Mouse (Mus musculus): ENCODE data around the gene Tmeff1. TPM values are rescaled to one million over a fixed set of nuclear protein-coding genes. Genes with fewer than 3 reads are reported as not detected.

Tmeff1 gene
- polyA plus RNA-seq, 1 experiment from 2014 or later, result 10.2 TPM

DNA sequence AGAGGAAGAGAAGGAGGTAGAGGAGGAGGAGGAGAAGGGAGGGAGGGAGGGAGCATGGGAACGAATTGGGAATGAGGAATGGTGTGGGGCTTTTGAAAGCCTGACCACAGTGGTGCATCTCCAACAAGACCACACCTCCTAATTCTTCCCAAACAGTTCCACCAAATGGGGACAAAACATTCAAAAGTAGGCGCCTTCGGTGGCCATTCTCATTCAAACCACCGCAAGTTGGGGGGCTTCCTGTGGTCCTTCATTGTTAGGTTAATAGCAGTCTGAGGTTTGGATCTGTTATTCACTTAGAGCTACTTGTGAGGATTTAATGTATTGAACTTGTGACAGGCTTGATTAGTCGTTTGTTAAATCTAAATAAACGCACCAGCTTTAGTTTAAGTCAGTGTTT lies 40.0 kb downstream of the Tmeff1 start:
- Histone ChIP-seq H3K9ac (ENCODE audit: low read depth, low read length) (no peak overlapping the region), H3K4me1 (replicated peaks; ENCODE audit: control insufficient read depth, insufficient read depth, low read length) (no peaks in the 10 kb centered on the region), H3K36me3 (ENCODE audit: control insufficient read depth, insufficient read depth) (peaks cover 7% of the 10 kb centered on the region; the same call in 1 of the 2 replicates), H3K4me2 (replicated peaks; ENCODE audit: low read depth) (no peak overlapping the region), H3K27me3 (replicated peaks; ENCODE audit: control insufficient read depth, insufficient read depth, low read length) (no peaks in the 10 kb centered on the region), H3K27ac (ENCODE audit: low read depth, low read length) (no peak overlapping the region), H3K4me3 (ENCODE audit: low read depth, low read length) (no peak overlapping the region), H3K9me3 (ENCODE audit: control insufficient read depth) (no peaks in the 10 kb centered on the region)
- ATAC-seq, result no peak
- no peak for TF ChIP-seq CTCF (IDR thresholded peaks at IDR 0.05; ENCODE audit: low read depth)
- 69% methylated on average over 6 of the region's 6 CpGs for WGBS

DNA sequence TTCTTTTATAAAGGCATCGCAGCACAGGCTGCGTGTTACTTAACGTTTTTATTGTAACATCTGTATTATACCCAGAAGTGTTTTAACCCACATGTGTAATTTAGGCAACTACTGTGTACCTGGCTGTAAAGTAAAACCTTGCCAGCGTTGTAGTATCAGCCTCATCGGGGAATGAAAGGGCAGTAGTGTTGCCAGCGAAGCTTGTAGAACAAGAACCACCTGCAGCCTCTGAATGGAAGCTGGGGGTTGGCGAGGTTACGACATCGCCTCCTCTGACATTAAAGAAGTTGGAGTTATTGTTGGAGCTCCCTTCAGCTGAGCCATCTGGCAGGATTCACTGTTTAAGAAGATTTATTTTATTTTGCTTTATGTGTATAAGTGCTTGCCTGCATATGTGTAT lies 40.9 kb downstream of the Tmeff1 start:
- Histone ChIP-seq H3K9me3 (ENCODE audit: control insufficient read depth) (no peaks in the 10 kb centered on the region), H3K4me1 (replicated peaks; ENCODE audit: control insufficient read depth, insufficient read depth, low read length) (no peaks in the 10 kb centered on the region), H3K27ac (ENCODE audit: low read depth, low read length) (no peak overlapping the region), H3K4me2 (replicated peaks; ENCODE audit: low read depth) (no peak overlapping the region), H3K4me3 (ENCODE audit: low read depth, low read length) (no peak overlapping the region), H3K36me3 (ENCODE audit: control insufficient read depth, insufficient read depth) (peaks cover 7% of the 10 kb centered on the region; the same call in 1 of the 2 replicates), H3K27me3 (replicated peaks; ENCODE audit: control insufficient read depth, insufficient read depth, low read length) (no peaks in the 10 kb centered on the region), H3K9ac (ENCODE audit: low read depth, low read length) (no peak overlapping the region)
- no peak for ATAC-seq
- 77% methylated on average over 9 of the region's 9 CpGs for WGBS
- no peak for TF ChIP-seq CTCF (IDR thresholded peaks at IDR 0.05; ENCODE audit: low read depth)

DNA sequence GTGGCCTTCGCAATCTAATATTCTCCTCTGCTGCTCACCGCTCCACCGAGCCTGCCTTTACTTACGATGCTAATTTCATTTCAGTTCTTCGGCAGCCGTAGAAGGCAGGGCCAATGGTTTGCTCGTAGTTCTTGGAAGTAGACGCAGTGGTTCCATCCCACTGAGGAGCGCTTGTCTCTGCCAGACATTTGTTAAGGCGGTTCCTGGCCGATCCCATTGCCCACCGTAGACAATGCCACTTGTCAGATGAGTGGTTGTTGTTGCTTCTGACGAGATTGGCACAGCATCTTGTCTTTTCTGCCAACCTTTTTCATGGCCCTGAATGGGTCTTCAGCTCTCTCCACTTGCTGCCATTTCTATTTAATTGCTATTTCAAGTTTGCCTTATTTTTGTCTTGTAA lies 44.5 kb downstream of the Tmeff1 start:
- 97% methylated on average over 13 of the region's 13 CpGs for WGBS
- Histone ChIP-seq H3K9me3 (ENCODE audit: control insufficient read depth) (no peaks in the 10 kb centered on the region), H3K9ac (ENCODE audit: low read depth, low read length) (no peak overlapping the region), H3K27ac (ENCODE audit: low read depth, low read length) (no peak overlapping the region), H3K4me1 (replicated peaks; ENCODE audit: control insufficient read depth, insufficient read depth, low read length) (no peaks in the 10 kb centered on the region), H3K27me3 (replicated peaks; ENCODE audit: control insufficient read depth, insufficient read depth, low read length) (no peaks in the 10 kb centered on the region), H3K4me3 (ENCODE audit: low read depth, low read length) (no peak overlapping the region), H3K4me2 (replicated peaks; ENCODE audit: low read depth) (no peak overlapping the region), H3K36me3 (ENCODE audit: control insufficient read depth, insufficient read depth) (no peaks in the 10 kb centered on the region; the same call in 1 of the 2 replicates)
- no peak for ATAC-seq
- TF ChIP-seq CTCF (IDR thresholded peaks at IDR 0.05; ENCODE audit: low read depth), result no peak

- TF ChIP-seq CTCF (IDR thresholded peaks at IDR 0.05; ENCODE audit: low read depth), result no peak
- Histone ChIP-seq H3K4me1 (replicated peaks; ENCODE audit: control insufficient read depth, insufficient read depth, low read length) (no peaks in the 10 kb centered on the region), H3K27me3 (replicated peaks; ENCODE audit: control insufficient read depth, insufficient read depth, low read length) (no peaks in the 10 kb centered on the region), H3K4me3 (ENCODE audit: low read depth, low read length) (no peak overlapping the region), H3K4me2 (replicated peaks; ENCODE audit: low read depth) (no peak overlapping the region), H3K36me3 (ENCODE audit: control insufficient read depth, insufficient read depth) (no peaks in the 10 kb centered on the region; the same call in 1 of the 2 replicates), H3K9me3 (ENCODE audit: control insufficient read depth) (no peaks in the 10 kb centered on the region), H3K9ac (ENCODE audit: low read depth, low read length) (no peak overlapping the region), H3K27ac (ENCODE audit: low read depth, low read length) (no peak overlapping the region)
- WGBS, result 70% methylated on average over 6 of the region's 6 CpGs
- ATAC-seq, result no peak
Measured at GRCm38 (mm10) chr4:48633529-48633928, 48.6 kb downstream of the Tmeff1 start.

DNA sequence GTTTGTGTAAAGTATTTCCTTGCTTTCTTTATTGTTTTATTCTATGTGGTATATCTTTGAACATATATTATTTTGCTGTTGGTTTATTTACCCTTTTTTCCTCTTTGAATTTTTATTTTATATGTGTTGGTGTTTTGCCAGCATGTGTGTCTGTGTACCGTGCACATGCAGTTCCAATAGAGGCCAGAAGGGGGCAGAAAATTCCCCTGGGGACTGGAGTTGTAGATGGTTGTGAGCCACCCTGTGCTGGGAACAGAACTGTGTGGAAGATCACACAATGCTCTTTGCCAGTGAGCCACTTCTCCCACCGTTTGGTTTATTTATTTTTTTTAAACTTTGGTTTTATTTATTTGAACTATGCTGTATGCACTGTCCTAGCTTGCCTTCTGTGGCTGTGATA lies 49.1 kb downstream of the Tmeff1 start:
- no peaks in the 10 kb centered on the region for H3K4me1 ChIP-seq (replicated peaks; ENCODE audit: control insufficient read depth, insufficient read depth, low read length)
- ATAC-seq, result no peak
- H3K27ac ChIP-seq (ENCODE audit: low read depth, low read length), result no peak overlapping the region
- no peaks in the 10 kb centered on the region; the same call in 1 of the 2 replicates for H3K36me3 ChIP-seq (ENCODE audit: control insufficient read depth, insufficient read depth)
- no peak overlapping the region for H3K4me2 ChIP-seq (replicated peaks; ENCODE audit: low read depth)
- no peaks in the 10 kb centered on the region for H3K27me3 ChIP-seq (replicated peaks; ENCODE audit: control insufficient read depth, insufficient read depth, low read length)
- TF ChIP-seq CTCF (IDR thresholded peaks at IDR 0.05; ENCODE audit: low read depth), result peak; percentile 61
- no peaks in the 10 kb centered on the region for H3K9me3 ChIP-seq (ENCODE audit: control insufficient read depth)
- H3K4me3 ChIP-seq (ENCODE audit: low read depth, low read length), result no peak overlapping the region
- H3K9ac ChIP-seq (ENCODE audit: low read depth, low read length), result no peak overlapping the region
- WGBS, result 74% methylated on average over 2 of the region's 2 CpGs

DNA sequence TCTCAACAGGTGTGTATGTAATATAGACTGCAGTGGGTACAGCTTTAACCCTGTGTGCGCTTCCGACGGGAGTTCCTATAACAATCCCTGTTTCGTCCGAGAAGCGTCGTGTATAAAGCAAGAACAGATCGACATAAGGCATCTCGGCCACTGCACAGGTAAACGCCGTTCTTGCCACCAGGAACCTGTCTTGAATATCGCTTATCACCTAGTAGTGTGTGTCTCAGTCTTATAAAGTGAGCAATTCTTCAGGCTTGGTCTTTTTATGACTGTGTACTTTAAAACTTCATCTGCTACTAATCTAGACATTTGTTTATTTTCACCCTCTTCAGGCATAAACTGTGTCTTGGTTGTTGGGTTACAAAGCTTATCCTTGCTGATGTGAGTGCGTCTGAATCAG lies 51.9 kb downstream of the Tmeff1 start:
- H3K4me1 ChIP-seq (replicated peaks; ENCODE audit: control insufficient read depth, insufficient read depth, low read length), result no peaks in the 10 kb centered on the region
- H3K4me3 ChIP-seq (ENCODE audit: low read depth, low read length), result no peak overlapping the region
- no peak for TF ChIP-seq CTCF (IDR thresholded peaks at IDR 0.05; ENCODE audit: low read depth)
- H3K36me3 ChIP-seq (ENCODE audit: control insufficient read depth, insufficient read depth), result no peaks in the 10 kb centered on the region
- 39% methylated on average over 13 of the region's 13 CpGs for WGBS
- no peak overlapping the region for H3K9ac ChIP-seq (ENCODE audit: low read depth, low read length)
- H3K27me3 ChIP-seq (replicated peaks; ENCODE audit: control insufficient read depth, insufficient read depth, low read length), result no peaks in the 10 kb centered on the region
- H3K9me3 ChIP-seq (ENCODE audit: control insufficient read depth), result no peaks in the 10 kb centered on the region
- ATAC-seq, result no peak
- no peak overlapping the region for H3K4me2 ChIP-seq (replicated peaks; ENCODE audit: low read depth)
- no peak overlapping the region for H3K27ac ChIP-seq (ENCODE audit: low read depth, low read length)

GRCm38 (mm10) chr4:48638132-48638531 lies 53.2 kb downstream of the Tmeff1 start:
- no peak overlapping the region for H3K4me3 ChIP-seq (ENCODE audit: low read depth, low read length)
- WGBS, result 66% methylated on average over 10 of the region's 10 CpGs
- no peak for TF ChIP-seq CTCF (IDR thresholded peaks at IDR 0.05; ENCODE audit: low read depth)
- H3K36me3 ChIP-seq (ENCODE audit: control insufficient read depth, insufficient read depth), result no peaks in the 10 kb centered on the region
- H3K4me2 ChIP-seq (replicated peaks; ENCODE audit: low read depth), result no peak overlapping the region
- no peaks in the 10 kb centered on the region for H3K27me3 ChIP-seq (replicated peaks; ENCODE audit: control insufficient read depth, insufficient read depth, low read length)
- no peak overlapping the region for H3K27ac ChIP-seq (ENCODE audit: low read depth, low read length)
- no peaks in the 10 kb centered on the region for H3K4me1 ChIP-seq (replicated peaks; ENCODE audit: control insufficient read depth, insufficient read depth, low read length)
- no peaks in the 10 kb centered on the region for H3K9me3 ChIP-seq (ENCODE audit: control insufficient read depth)
- no peak for ATAC-seq
- no peak overlapping the region for H3K9ac ChIP-seq (ENCODE audit: low read depth, low read length)
